Mouse (Mus musculus): ENCODE measurements around the gene Mettl7a3.
"Not testable (repeated sequence)": the region's sequence is repeated elsewhere in the genome, so short reads cannot be mapped to it uniquely, and the experiment has no call there.

The Mettl7a3 gene

DNA sequence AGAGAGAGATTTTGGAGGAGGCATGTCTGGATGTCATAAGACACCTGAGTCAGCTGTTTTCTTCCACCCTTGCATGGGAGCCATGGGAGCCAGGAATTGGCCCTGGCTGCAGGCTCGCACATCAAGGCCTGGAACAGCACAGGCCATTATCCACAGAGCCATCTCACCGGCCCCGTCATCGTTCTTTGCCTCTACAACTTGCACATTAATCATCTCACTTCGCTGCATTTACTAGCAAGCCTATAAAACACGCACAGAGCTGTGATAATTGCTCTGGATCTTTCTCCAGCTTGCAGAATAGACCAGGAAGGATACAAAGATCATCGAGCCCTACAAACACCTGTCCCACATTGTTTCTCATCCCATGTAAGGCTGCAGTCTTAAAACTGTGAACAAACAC lies 4.0 kb upstream of the Mettl7a3 start:
- DNase-seq (ENCODE audit: low spot score): no peak

GRCm38 (mm10) chr15:100332077-100332961 lies 2.4 kb upstream of the Mettl7a3 start:
- not testable (repeated sequence) for DNase-seq (ENCODE audit: low spot score)

DNA sequence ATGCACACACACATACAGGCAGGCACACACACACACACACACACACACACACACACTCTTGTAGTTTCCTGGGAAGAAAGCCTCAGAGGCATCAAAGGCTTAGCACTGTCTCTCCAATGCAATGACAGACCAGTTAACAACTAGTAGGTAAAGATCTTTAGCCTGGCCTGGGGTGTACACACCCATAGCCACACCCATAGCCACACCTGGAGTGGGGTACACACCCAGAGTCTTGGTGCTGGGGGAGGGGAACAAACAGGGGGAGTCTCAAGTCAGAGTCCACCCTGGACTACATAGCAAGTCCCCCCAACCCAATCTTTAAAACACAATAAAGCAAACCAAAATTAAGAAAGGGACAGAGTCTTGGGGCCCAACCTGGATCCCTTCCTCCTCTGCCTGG lies 2.6 kb downstream of the Mettl7a3 start:
- DNase-seq (ENCODE audit: low spot score): not testable (repeated sequence)

DNA sequence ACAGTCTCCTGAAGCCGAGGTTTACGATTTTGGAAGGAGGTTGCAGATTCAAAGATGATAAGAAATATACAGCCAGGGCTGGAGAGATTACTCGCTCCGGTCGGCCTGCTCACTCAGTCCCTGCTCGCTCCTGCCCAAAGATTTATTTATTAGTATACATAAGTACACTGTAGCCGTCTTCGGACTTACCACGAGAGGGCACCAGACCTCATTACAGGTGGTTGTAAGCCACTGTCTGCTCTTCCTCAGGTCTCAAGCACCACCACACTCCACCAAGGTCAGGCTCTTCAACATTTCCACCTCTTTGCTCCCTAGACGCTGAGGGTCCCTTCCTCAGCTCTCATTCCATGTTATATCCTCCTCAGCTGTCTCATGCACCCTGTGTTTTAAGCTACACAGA lies 3.1 kb downstream of the Mettl7a3 start:
- not testable (repeated sequence) for DNase-seq (ENCODE audit: low spot score)

DNA sequence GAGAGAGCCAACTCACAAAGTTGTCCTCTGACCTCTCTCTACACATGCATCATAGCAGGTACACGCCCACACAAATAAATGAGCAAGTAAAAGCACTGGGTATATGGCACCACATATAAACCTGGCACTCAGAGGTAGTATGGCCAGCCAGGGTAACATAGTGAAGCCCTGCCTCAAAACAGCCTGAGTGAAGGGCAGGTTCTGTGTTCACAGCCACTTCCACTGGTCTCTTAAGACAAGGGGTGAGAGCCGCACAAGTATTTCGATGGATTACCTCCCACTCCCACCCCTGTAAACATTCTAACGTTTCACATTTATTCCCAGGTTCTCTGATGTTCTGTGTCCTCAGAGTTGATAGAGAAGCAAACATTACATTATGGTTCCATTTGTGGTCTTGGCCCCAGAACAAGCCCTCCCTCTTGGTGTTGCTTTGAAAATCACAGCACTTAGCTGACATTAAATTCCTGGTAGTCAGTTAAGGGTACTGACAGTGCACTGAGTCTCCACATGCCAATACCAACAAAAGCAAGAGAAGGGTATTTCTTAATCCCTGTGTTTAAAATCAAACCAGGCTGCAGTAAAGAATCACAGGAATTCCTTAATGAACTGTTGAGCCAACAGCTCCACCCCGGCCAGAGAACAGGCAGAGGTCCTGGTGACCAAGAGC lies 6.7 kb downstream of the Mettl7a3 start:
- DNase-seq (ENCODE audit: low spot score): not testable (repeated sequence)

GRCm38 (mm10) chr15:100345484-100345883 lies 10.8 kb downstream of the Mettl7a3 start:
- DNase-seq (ENCODE audit: low spot score): no peak

DNA sequence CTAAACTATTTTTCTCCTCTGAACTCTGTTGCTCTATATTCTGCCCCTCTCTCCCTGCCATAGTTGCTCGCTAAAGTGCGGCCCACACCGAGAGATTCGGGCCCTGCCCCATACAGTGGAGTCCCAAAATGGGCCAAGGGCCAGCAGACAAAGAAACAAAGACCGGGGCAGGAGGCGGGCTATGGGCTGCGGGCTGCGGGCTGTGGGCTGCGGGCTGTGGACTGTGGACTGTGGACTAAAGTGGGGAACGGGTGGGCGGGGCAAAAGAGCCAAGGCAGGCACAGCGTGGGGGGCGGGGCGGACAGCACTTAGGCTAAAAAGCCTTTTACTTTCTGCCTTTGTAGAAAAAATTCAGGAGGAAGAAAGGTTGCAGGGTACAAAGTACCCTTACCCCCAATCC lies 12.0 kb downstream of the Mettl7a3 start:
- DNase-seq (ENCODE audit: low spot score): no peak

DNA sequence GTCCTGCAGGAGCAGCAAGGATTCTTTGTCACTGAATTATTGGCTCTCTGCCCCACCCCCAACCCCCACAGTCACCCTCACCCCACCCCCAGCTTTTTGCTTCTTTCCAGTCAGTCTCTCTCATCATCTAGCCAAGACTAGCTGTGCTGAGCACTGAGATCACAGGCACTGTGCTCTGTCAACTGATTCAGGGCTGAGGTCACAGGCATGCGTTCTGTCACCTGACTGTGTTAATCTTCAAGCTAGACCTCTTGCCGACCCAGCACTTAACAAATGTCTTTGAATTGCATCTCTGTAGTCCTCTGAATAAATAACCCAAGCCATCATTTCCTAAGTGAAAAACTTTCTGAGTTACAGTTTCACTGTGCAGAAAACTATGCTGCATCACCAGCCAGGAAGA lies 14.8 kb downstream of the Mettl7a3 start:
- no peak for DNase-seq (ENCODE audit: low spot score)

DNA sequence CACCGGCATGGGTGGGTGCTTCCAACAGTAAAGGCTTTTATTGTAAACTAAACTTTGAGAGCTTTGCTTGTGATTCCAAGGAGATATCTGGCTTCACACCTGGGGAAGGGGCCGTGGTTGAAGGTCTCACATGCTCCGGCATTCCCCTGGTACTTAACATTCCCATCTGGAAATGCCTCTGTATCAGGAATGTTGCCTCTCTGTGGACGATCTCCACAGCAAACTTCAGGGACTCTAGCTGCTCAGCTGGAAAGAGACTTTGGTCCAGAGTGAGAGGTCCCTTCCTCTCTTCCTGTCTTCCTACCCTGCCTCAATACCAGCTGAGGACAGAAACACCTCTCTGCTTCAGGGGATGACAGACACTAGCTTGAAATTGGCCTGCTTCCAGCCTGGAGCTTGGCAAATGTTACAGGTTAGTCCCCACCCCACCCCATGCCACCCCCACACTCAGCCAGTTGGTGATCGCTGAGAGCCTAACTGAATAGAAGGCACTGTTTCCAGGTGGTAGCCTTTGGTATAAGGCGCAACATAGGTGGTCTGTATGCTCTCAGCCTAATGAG lies 16.9 kb downstream of the Mettl7a3 start:
- DNase-seq (ENCODE audit: low spot score): no peak

DNA sequence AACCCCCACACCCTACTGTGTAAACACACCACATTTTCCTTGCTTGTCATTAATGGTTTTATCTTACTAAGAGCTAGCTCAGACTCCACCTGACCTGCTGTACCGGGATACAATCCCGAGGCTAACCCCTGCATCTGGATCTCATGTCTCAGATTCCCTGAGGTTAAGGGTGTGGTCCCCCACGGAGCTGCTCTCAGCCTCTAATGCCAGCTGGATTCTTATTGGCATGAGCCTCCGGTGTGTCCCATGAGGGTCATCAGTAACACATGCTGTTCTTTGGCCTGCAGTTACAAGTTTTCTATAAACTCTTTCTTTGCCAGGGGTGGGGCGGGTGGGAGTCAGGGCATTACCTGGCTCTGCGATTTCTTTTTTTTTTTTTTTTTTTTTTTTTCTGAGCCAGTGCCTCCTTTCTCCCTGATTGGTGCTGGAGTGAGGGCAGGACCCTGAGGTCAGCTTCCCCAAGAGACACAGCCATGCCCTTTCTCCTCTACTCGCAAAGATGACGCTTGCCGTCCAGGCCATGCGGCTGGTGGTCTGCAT lies 18.1 kb downstream of the Mettl7a3 start, which contains the start of the genes Methig1 and Mettl7a2:
Gene Methig1 (plus strand): TSS at position 439 of the 540 bp plus-strand sequence.
Gene Mettl7a2 (plus strand): TSS at position 490 of the 540 bp plus-strand sequence.
- no peak for DNase-seq (ENCODE audit: low spot score)

- DNase-seq (ENCODE audit: low spot score): not testable (repeated sequence)
Observed at GRCm38 (mm10) chr15:100353399-100353798, 18.7 kb downstream of the Mettl7a3 start.

- DNase-seq (ENCODE audit: low spot score): peak; percentile 0
Observed at GRCm38 (mm10) chr15:100355876-100356275, 21.1 kb downstream of the Mettl7a3 start.

GRCm38 (mm10) chr15:100364242-100364641 lies 29.5 kb downstream of the Mettl7a3 start, which contains the start of gene Higd1c:
Gene Higd1c, plus strand, starts transcription at chr15:100364542.
- peak; percentile 0 for DNase-seq (ENCODE audit: low spot score)

GRCm38 (mm10) chr15:100365967-100366366 lies 31.2 kb downstream of the Mettl7a3 start:
- DNase-seq (ENCODE audit: low spot score): not testable (repeated sequence)

GRCm38 (mm10) chr15:100367119-100367518 lies 32.4 kb downstream of the Mettl7a3 start:
- no peak for DNase-seq (ENCODE audit: low spot score)

- DNase-seq (ENCODE audit: low spot score): peak; percentile 64
Observed at GRCm38 (mm10) chr15:100375066-100375465, 40.3 kb downstream of the Mettl7a3 start.

DNA sequence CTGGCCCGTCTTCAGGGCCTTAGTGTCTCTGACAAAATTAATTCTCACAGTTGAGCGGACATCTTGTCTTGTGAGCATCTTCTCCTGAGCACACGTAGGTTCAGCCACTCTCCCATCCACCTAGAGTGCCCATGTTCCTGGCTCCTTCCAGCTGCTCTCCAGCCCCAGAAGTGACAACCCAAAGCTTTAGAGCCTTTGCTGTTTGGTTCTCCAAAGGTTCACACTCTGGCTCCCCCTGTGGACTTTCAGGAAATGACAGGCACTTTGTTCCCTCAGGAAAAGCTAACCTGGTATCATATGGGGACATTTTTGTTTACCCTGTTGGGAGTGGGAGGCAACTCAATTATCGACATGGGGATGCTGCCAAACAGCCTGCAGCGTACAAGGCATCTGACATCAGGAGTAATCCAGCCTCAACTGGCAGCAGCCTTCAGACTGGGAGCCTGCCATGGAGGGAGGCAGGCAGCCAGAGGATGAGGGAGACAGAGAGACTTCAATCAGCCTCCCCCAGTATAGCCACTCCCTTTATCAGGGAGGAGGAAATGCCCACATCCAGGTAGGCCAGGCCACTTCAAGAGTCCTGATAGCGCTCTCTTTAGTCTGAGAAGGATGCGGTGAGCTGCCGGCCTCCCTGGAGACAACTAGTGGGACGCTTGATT lies 43.2 kb downstream of the Mettl7a3 start:
- not testable (repeated sequence) for DNase-seq (ENCODE audit: low spot score)

DNA sequence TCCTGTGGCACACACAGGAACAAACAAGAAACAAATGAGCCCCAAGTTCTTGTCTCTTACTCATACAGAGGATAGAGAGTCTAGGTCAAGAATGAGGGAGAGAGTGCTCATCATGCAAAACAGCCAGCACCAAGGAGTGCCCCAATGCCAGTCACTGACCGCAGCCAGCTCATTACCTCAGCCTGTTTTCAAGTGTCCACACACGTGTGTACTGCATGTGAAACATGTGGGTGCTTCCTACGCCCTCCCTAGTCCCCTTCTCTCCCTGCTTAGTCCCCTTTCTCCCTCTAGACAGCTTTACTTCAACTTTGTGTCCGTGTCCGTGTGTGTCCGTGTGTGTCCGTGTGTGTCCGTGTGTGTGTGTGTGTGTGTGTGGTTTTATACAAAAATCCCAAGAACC lies 44.9 kb downstream of the Mettl7a3 start:
- no peak for DNase-seq (ENCODE audit: low spot score)

DNA sequence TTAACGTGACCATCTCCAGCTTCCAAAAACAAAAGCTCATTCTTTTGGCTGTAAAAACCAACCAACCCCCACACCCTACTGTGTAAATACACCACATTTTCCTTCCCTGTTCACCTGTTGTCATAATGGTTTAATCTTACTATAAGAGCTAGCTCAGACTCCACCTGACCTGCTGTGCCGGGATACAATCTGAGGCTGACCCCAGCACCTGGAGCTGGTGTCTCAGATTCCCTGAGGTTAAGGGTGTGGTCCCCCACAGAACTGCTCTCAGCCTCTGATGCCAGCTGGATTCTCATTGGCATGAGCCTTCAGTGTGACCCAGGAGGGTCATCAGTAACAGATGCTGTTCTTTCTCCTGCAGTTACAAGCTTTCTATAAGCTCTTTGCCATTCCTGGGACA lies 45.4 kb downstream of the Mettl7a3 start:
- no peak for DNase-seq (ENCODE audit: low spot score)

- DNase-seq (ENCODE audit: low spot score): no peak
Observed at GRCm38 (mm10) chr15:100385705-100386104, 51.0 kb downstream of the Mettl7a3 start.

DNA sequence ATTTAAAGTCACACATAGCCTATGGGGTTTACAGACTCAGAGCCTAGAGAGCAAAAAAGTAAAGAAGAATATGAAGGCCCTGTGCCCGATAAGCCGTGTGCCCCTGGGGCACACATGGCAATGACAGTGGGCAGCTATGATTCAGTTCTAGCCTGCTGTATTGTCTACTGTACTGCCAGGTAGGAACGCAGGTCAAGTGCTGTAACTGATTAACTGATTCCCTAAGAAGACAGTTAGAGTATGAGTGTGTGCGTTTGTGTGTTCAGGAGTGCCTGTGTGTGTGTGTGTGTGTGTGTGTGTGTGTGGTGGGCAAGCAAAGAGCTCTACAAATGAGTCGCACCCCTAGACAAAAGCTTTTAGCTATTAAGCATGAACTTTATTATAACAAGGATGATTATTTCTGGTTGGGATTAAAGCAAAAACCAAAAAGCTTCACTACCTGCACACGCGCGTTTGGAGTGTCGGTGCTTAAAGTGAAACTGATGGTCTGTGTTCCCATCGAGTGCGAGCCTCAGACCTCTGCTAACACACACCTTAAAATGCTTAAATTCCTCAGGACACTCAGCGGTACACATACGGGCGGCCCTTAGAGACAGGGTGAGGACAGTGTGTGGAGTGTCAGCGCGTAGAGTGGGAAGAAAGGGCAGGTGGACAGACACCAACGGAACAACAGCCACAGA lies 53.0 kb downstream of the Mettl7a3 start:
- no peak for DNase-seq (ENCODE audit: low spot score)

Measured in retina, embryonic 14.5 days (tissue).